ENCODE assay signal across 21 mouse cellular contexts in the genomic region with DNA sequence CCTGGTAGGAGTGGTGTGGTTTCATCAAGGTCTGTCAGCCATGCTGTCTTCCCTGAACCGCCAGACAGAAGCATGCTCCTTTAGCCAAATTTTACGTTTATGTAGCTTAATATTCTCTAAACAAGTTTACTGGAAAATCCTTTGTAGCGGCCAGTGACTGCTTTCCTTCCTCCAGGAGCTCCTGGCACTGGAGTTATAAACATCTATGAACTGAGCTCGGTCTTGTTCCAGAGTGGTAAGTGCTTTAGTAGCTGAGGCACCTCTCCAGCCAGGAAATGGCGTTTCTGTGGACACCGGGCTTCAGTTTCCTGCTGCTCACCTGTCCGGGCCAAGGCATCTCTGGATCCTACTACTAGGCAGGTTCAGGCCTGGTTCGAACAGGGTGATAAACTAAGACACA. TPM values are rescaled to one million over a fixed set of nuclear protein-coding genes. Genes with fewer than 3 reads are reported as not detected.
DNase-seq lines count a peak whose midpoint lies in the region; ATAC-seq and TF ChIP-seq lines count a peak whose summit lies in the region.
"Had no signal": no experiment of that assay in that cellular context is flagged by ENCODE, and none has a peak within 500 bp of the region (broad histone marks: within the 10 kb centered on the region; RNA-seq: fewer than 3 reads in every experiment).

No protein-coding gene starts in this region.

- no peak overlapping the region for H3K4me2 ChIP-seq in liver, postnatal 0 days (ENCODE audit: low read depth, low read length)
- H3K4me2 ChIP-seq in liver, embryonic 12.5 days, result no peak overlapping the region
- H3K4me2 ChIP-seq in lung, embryonic 15.5 days, result no peak overlapping the region
- H3K4me2 ChIP-seq: embryonic facial prominence, embryonic 12.5 days; hindbrain, embryonic 12.5 days; liver, embryonic 15.5 days; midbrain, embryonic 12.5 days; neural tube, embryonic 12.5 days had no signal

- H3K9me3 ChIP-seq in liver, postnatal 0 days (ENCODE audit: low read length), result no peaks in the 10 kb centered on the region
- H3K9me3 ChIP-seq in liver, embryonic 12.5 days (replicated peaks), result no peaks in the 10 kb centered on the region
- H3K9me3 ChIP-seq in embryonic facial prominence, embryonic 10.5 days, result no peaks in the 10 kb centered on the region
- no peaks in the 10 kb centered on the region for H3K9me3 ChIP-seq in lung, embryonic 15.5 days
- H3K9me3 ChIP-seq: embryonic facial prominence, embryonic 12.5 days; hindbrain, embryonic 12.5 days; liver, embryonic 15.5 days; midbrain, embryonic 12.5 days; neural tube, embryonic 12.5 days had no signal

- no peak for TF ChIP-seq CTCF in liver, postnatal 0 days (IDR thresholded peaks at IDR 0.05; ENCODE audit: low read depth)

- H3K4me3 ChIP-seq in liver, postnatal 0 days (ENCODE audit: low read depth, low read length), result no peak overlapping the region
- no peak overlapping the region for H3K4me3 ChIP-seq in liver, embryonic 12.5 days
- no peak overlapping the region for H3K4me3 ChIP-seq in embryonic facial prominence, embryonic 10.5 days
- H3K4me3 ChIP-seq in lung, embryonic 15.5 days, result no peak overlapping the region
- H3K4me3 ChIP-seq: embryonic facial prominence, embryonic 12.5 days; hindbrain, embryonic 12.5 days; liver, embryonic 15.5 days; midbrain, embryonic 12.5 days; neural tube, embryonic 12.5 days had no signal

- ATAC-seq in liver, postnatal 0 days, result no peak
- ATAC-seq in liver, embryonic 12.5 days, result no peak
- 0 out of 2 replicates have a peak, but pooled peaks have one; percentile 27 for ATAC-seq in lung, embryonic 15.5 days (ENCODE audit: borderline replicate concordance, extremely low read depth, low FRiP score, low TSS enrichment)
- ATAC-seq in CD4-positive, CD25-positive, alpha-beta regulatory T cell, adult 4 months, result no peak
- ATAC-seq: forebrain, postnatal 0 days; inflammation-experienced regulatory T-cells, adult 6 months had no signal

- H3K27ac ChIP-seq in liver, postnatal 0 days (ENCODE audit: low read depth), result peak overlapping the region; percentile 23; the same call in 1 of the 2 replicates
- H3K27ac ChIP-seq in liver, embryonic 12.5 days, result no peak overlapping the region
- 0 out of 2 replicates have a peak overlapping the region, but pooled peaks have one; percentile 10 for H3K27ac ChIP-seq in embryonic facial prominence, embryonic 10.5 days (replicated peaks)
- H3K27ac ChIP-seq in lung, embryonic 15.5 days, result peak overlapping the region; percentile 36; the same call in 1 of the 2 replicates
- H3K27ac ChIP-seq: embryonic facial prominence, embryonic 12.5 days; hindbrain, embryonic 12.5 days; liver, embryonic 15.5 days; midbrain, embryonic 12.5 days; neural tube, embryonic 12.5 days had no signal

- 78% methylated on average over 8 of the region's 8 CpGs for WGBS in liver, postnatal 0 days (ENCODE audit: insufficient replicate concordance)
- WGBS in liver, embryonic 12.5 days (ENCODE audit: insufficient replicate concordance), result 70% methylated on average over 8 of the region's 8 CpGs
- 80% methylated on average over 8 of the region's 8 CpGs for WGBS in embryonic facial prominence, embryonic 10.5 days
- 43% methylated on average over 8 of the region's 8 CpGs for WGBS in lung, embryonic 15.5 days

- no peak overlapping the region for H3K9ac ChIP-seq in liver, postnatal 0 days (replicated peaks)
- no peak overlapping the region for H3K9ac ChIP-seq in liver, embryonic 12.5 days
- no peak overlapping the region for H3K9ac ChIP-seq in lung, embryonic 15.5 days
- H3K9ac ChIP-seq: embryonic facial prominence, embryonic 12.5 days; forebrain, postnatal 0 days; hindbrain, embryonic 12.5 days; liver, embryonic 15.5 days; midbrain, embryonic 12.5 days; neural tube, embryonic 12.5 days had no signal

- H3K4me1 ChIP-seq in liver, postnatal 0 days (ENCODE audit: insufficient read depth), result peaks cover 8% of the 10 kb centered on the region; the same call in 1 of the 2 replicates
- H3K4me1 ChIP-seq in liver, embryonic 12.5 days, result peaks cover 11% of the 10 kb centered on the region; the same call in 1 of the 2 replicates
- peaks cover 19% of the 10 kb centered on the region for H3K4me1 ChIP-seq in embryonic facial prominence, embryonic 10.5 days
- no peaks in the 10 kb centered on the region; the same call in 1 of the 2 replicates for H3K4me1 ChIP-seq in lung, embryonic 15.5 days
- H3K4me1 ChIP-seq: embryonic facial prominence, embryonic 12.5 days; hindbrain, embryonic 12.5 days; midbrain, embryonic 12.5 days; neural tube, embryonic 12.5 days had no signal

- DNase-seq in liver, postnatal 0 days, result no peak
- DNase-seq in embryonic facial prominence, embryonic 10.5 days (ENCODE audit: low spot score), result no peak
- DNase-seq in lung, postnatal 4 days, result peak; percentile 36 to 62
- DNase-seq in kidney, postnatal 4 days, result no peak
- DNase-seq: adrenal gland, postnatal 36 days; cerebellum, adult 8-10 months; forebrain, postnatal 0 days; gastrocnemius, postnatal 36 days; thymus, adult 18-20 months had no signal

- TF ChIP-seq EP300 in liver, postnatal 0 days (IDR thresholded peaks at IDR 0.05; ENCODE audit: low read depth), result no peak

- no peaks in the 10 kb centered on the region for H3K36me3 ChIP-seq in liver, postnatal 0 days (replicated peaks; ENCODE audit: insufficient read depth, low read length)
- H3K36me3 ChIP-seq in liver, embryonic 12.5 days, result no peaks in the 10 kb centered on the region
- H3K36me3 ChIP-seq in embryonic facial prominence, embryonic 10.5 days (replicated peaks), result no peaks in the 10 kb centered on the region
- H3K36me3 ChIP-seq in lung, embryonic 15.5 days, result no peaks in the 10 kb centered on the region
- H3K36me3 ChIP-seq: embryonic facial prominence, embryonic 12.5 days; hindbrain, embryonic 12.5 days; liver, embryonic 15.5 days; midbrain, embryonic 12.5 days; neural tube, embryonic 12.5 days had no signal

- H3K27me3 ChIP-seq in liver, postnatal 0 days (ENCODE audit: insufficient read depth, low read length), result no peaks in the 10 kb centered on the region
- H3K27me3 ChIP-seq in liver, embryonic 12.5 days (replicated peaks), result no peaks in the 10 kb centered on the region
- H3K27me3 ChIP-seq in embryonic facial prominence, embryonic 10.5 days (replicated peaks; ENCODE audit: low read depth, poor library complexity, severe bottlenecking), result no peaks in the 10 kb centered on the region
- no peaks in the 10 kb centered on the region for H3K27me3 ChIP-seq in lung, embryonic 15.5 days
- H3K27me3 ChIP-seq: embryonic facial prominence, embryonic 12.5 days; hindbrain, embryonic 12.5 days; liver, embryonic 15.5 days; midbrain, embryonic 12.5 days; neural tube, embryonic 12.5 days had no signal

RNA-seq across cellular contexts. Expression of gene Nmur1, which starts 28.4 kb away (rescaled TPM):
- not detected in 2 replicates for polyA plus RNA-seq in liver, postnatal 0 days (2015; fragmentation: Nextera tagmentation; extraction: Ambion mirVana)
- polyA plus RNA-seq in liver, embryonic 12.5 days (2016; fragmentation: Nextera tagmentation; extraction: Ambion mirVana), result 0.19 TPM in 1 of 2 replicates, not detected in the other
- 0.24 TPM in 1 of 2 replicates, not detected in the other for polyA plus RNA-seq in embryonic facial prominence, embryonic 10.5 days (2016; fragmentation: Nextera tagmentation; extraction: Ambion mirVana)
- polyA plus RNA-seq in lung, embryonic 15.5 days (2015; fragmentation: Nextera tagmentation; extraction: Ambion mirVana), result 0.17 TPM in 1 of 2 replicates, not detected in the other
- polyA plus RNA-seq in CD4-positive, CD25-positive, alpha-beta regulatory T cell, adult 4 months (2017; shearing (Covaris generic)), result 1 to 10 TPM; 1.5 to 4.0 TPM
- polyA plus RNA-seq: embryonic facial prominence, embryonic 12.5 days; heart, postnatal 0 days; kidney, embryonic 14.5 days; limb, embryonic 14.5 days; liver, embryonic 15.5 days; midbrain, embryonic 12.5 days had no signal

RNA-seq across cellular contexts. Expression of gene Tex44, which starts 28.5 kb away (rescaled TPM):
- not detected in 2 replicates for polyA plus RNA-seq in liver, postnatal 0 days (2015; fragmentation: Nextera tagmentation; extraction: Ambion mirVana)
- polyA plus RNA-seq in liver, embryonic 12.5 days (2016; fragmentation: Nextera tagmentation; extraction: Ambion mirVana), result not detected in 2 replicates
- not detected in 2 replicates for polyA plus RNA-seq in embryonic facial prominence, embryonic 10.5 days (2016; fragmentation: Nextera tagmentation; extraction: Ambion mirVana)
- not detected in 2 replicates for polyA plus RNA-seq in lung, embryonic 15.5 days (2015; fragmentation: Nextera tagmentation; extraction: Ambion mirVana)
- polyA plus RNA-seq in CD4-positive, CD25-positive, alpha-beta regulatory T cell, adult 4 months (2017; shearing (Covaris generic)), result not detected
- polyA plus RNA-seq: embryonic facial prominence, embryonic 12.5 days; forebrain, postnatal 0 days; heart, postnatal 0 days; hindbrain, embryonic 12.5 days; inflammation-experienced regulatory T-cells, adult 6 months; kidney, embryonic 14.5 days; limb, embryonic 14.5 days; liver, embryonic 15.5 days; midbrain, embryonic 12.5 days; neural tube, embryonic 12.5 days had no signal

RNA-seq across cellular contexts. Expression of gene Ncl, which starts 38.4 kb away (rescaled TPM):
- polyA plus RNA-seq in liver, postnatal 0 days (2015; fragmentation: Nextera tagmentation; extraction: Ambion mirVana), result 169 and 175 TPM in 2 replicates
- polyA plus RNA-seq in liver, embryonic 12.5 days (2016; fragmentation: Nextera tagmentation; extraction: Ambion mirVana), result 648 and 660 TPM in 2 replicates
- 625 and 641 TPM in 2 replicates for polyA plus RNA-seq in embryonic facial prominence, embryonic 10.5 days (2016; fragmentation: Nextera tagmentation; extraction: Ambion mirVana)
- polyA plus RNA-seq in lung, embryonic 15.5 days (2015; fragmentation: Nextera tagmentation; extraction: Ambion mirVana), result 342 and 365 TPM in 2 replicates
- 100 to 1,000 TPM; 304 to 334 TPM for polyA plus RNA-seq in CD4-positive, CD25-positive, alpha-beta regulatory T cell, adult 4 months (2017; shearing (Covaris generic))

Comparison
In these comparisons a context has a peak if more than half of its experiments do, and no peak if none do; other contexts are left out.
1. DNase-seq: peak in lung, postnatal 4 days (2 of 2); none in liver, postnatal 0 days (single experiment), embryonic facial prominence, embryonic 10.5 days (single experiment) and kidney, postnatal 4 days (0 of 2).